Mouse (Mus musculus) spleen, adult 2 months (tissue): Measurements from ENCODE around the gene Sugt1.

ENCODE experiments used
- CTCF ChIP-seq: fragments of 200-500 bp; IDR thresholded peaks from 2 replicates; pipeline ENCODE4 v1.5.1; 2011; ENCODE audit warnings: mild to moderate bottlenecking, inconsistent platforms; ENCODE audit not compliant: insufficient read depth, insufficient read length, insufficient replicate concordance; ENCODE audit errors: extremely low read depth
- POLR2A ChIP-seq: fragments of 200-500 bp; IDR thresholded peaks from 2 replicates; pipeline ENCODE4 v1.6.1; 2011; ENCODE audit warnings: low read depth, low read length, inconsistent platforms

GRCm38 (mm10) chr14:79587852-79588229, 350 bp downstream of the Sugt1 start:
- no peak for TF ChIP-seq POLR2A
- no peak for TF ChIP-seq CTCF
